Mouse (Mus musculus): ENCODE measurements around the gene Agpat1. TPM values are rescaled to one million over a fixed set of nuclear protein-coding genes. Genes with fewer than 3 reads are reported as not detected.
A peak's percentile ranks its signal among the peaks of the same experiment; 100 is the strongest.

Agpat1 gene
- polyA plus RNA-seq, 1 experiment from 2014 or later = 27.6 TPM

- H3K4me3 ChIP-seq (ENCODE audit: low read depth, low read length) = peak within 1 kb of the TSS; percentile 62
- under 1% methylated on average over 30 of the region's 30 CpGs for WGBS
These were observed 544 bp upstream of the Agpat1 start, which contains the start of gene Rnf5 for GRCm38 (mm10) chr17:34603375-34604060. Gene Rnf5, minus strand, starts transcription at chr17:34603690.

GRCm38 (mm10) chr17:34604511-34605237 lies 612 bp downstream of the Agpat1 start:
- H3K27me3 ChIP-seq (ENCODE audit: control insufficient read depth, insufficient read depth, low read length) = no peaks in the 10 kb centered on the region
- H3K9ac ChIP-seq (ENCODE audit: low read length) = peak overlapping the region; percentile 61
- H3K27ac ChIP-seq (replicated peaks) = peak overlapping the region; percentile 93
- WGBS = 14% methylated on average over 24 of the region's 24 CpGs
- 0 out of 2 replicates have a peak, but pooled peaks cover 5% of the 10 kb centered on the region for H3K4me1 ChIP-seq (replicated peaks; ENCODE audit: control insufficient read depth, insufficient read depth)
- peak overlapping the region; percentile 89 for H3K4me3 ChIP-seq (ENCODE audit: low read depth, low read length)
- H3K4me2 ChIP-seq (replicated peaks; ENCODE audit: low read depth) = peak overlapping the region; percentile 88
- no peaks in the 10 kb centered on the region for H3K9me3 ChIP-seq (ENCODE audit: control insufficient read depth, low read length)
- no peak for TF ChIP-seq CTCF (IDR thresholded peaks at IDR 0.05; ENCODE audit: low read depth)
- no peak for TF ChIP-seq EP300 (optimal IDR thresholded peaks at IDR 0.05)
- ATAC-seq (ENCODE audit: low FRiP score, low TSS enrichment) = no peak
- peaks cover 8% of the 10 kb centered on the region for H3K36me3 ChIP-seq (ENCODE audit: control insufficient read depth, insufficient read depth, low read length)
- DNase-seq (ENCODE audit: low spot score) = no peak

More at GRCm38 (mm10) chr17:34603375-34604060, 544 bp upstream of the Agpat1 start, which contains the start of gene Rnf5:
- Histone ChIP-seq H3K9ac (ENCODE audit: low read length) (peak within 1 kb of the TSS; percentile 66), H3K36me3 (ENCODE audit: control insufficient read depth, insufficient read depth, low read length) (peaks cover 8% of the 10 kb centered on the region), H3K27ac (replicated peaks) (peak within 1 kb of the TSS; percentile 93), H3K4me1 (replicated peaks; ENCODE audit: control insufficient read depth, insufficient read depth) (0 out of 2 replicates have a peak, but pooled peaks cover 3% of the 10 kb centered on the region), H3K27me3 (ENCODE audit: control insufficient read depth, insufficient read depth, low read length) (no peaks in the 10 kb centered on the region), H3K4me2 (replicated peaks; ENCODE audit: low read depth) (peak within 1 kb of the TSS; percentile 88), H3K9me3 (ENCODE audit: control insufficient read depth, low read length) (no peaks in the 10 kb centered on the region)
- ATAC-seq (ENCODE audit: low FRiP score, low TSS enrichment) = peak; percentile 93
- peak; percentile 99 for DNase-seq (ENCODE audit: low spot score)
- TF ChIP-seq EP300 (optimal IDR thresholded peaks at IDR 0.05) (peak; percentile 97), CTCF (IDR thresholded peaks at IDR 0.05; ENCODE audit: low read depth) (no peak)

GRCm38 (mm10) chr17:34605609-34606008 lies 1.5 kb downstream of the Agpat1 start:
- no peaks in the 10 kb centered on the region for H3K27me3 ChIP-seq (ENCODE audit: control insufficient read depth, insufficient read depth, low read length)

GRCm38 (mm10) chr17:34606186-34607039 lies 2.4 kb downstream of the Agpat1 start:
- Histone ChIP-seq H3K4me2 (replicated peaks; ENCODE audit: low read depth) (peak overlapping the region; percentile 88), H3K27ac (replicated peaks) (peak overlapping the region; percentile 93), H3K9ac (ENCODE audit: low read length) (peak overlapping the region; percentile 90), H3K36me3 (ENCODE audit: control insufficient read depth, insufficient read depth, low read length) (peaks cover 12% of the 10 kb centered on the region), H3K4me3 (ENCODE audit: low read depth, low read length) (peak overlapping the region; percentile 89), H3K4me1 (replicated peaks; ENCODE audit: control insufficient read depth, insufficient read depth) (0 out of 2 replicates have a peak, but pooled peaks cover 5% of the 10 kb centered on the region), H3K27me3 (ENCODE audit: control insufficient read depth, insufficient read depth, low read length) (no peaks in the 10 kb centered on the region), H3K9me3 (ENCODE audit: control insufficient read depth, low read length) (no peaks in the 10 kb centered on the region)
- peak; percentile 43 for DNase-seq (ENCODE audit: low spot score)
- TF ChIP-seq CTCF (IDR thresholded peaks at IDR 0.05; ENCODE audit: low read depth) (no peak), EP300 (optimal IDR thresholded peaks at IDR 0.05) (no peak)
- no peak for ATAC-seq (ENCODE audit: low FRiP score, low TSS enrichment)
- WGBS = 8% methylated on average over 32 of the region's 32 CpGs

More at GRCm38 (mm10) chr17:34605609-34606008, 1.5 kb downstream of the Agpat1 start:
- TF ChIP-seq EP300 (optimal IDR thresholded peaks at IDR 0.05) = peak; percentile 4
- no peak for TF ChIP-seq CTCF (IDR thresholded peaks at IDR 0.05; ENCODE audit: low read depth)
- peak; percentile 96 for DNase-seq (ENCODE audit: low spot score)
- 0% methylated on average over 26 of the region's 30 CpGs for WGBS
- ATAC-seq (ENCODE audit: low FRiP score, low TSS enrichment) = peak; percentile 43
- Histone ChIP-seq H3K36me3 (ENCODE audit: control insufficient read depth, insufficient read depth, low read length) (peaks cover 6% of the 10 kb centered on the region; the same call in 1 of the 2 replicates), H3K4me1 (replicated peaks; ENCODE audit: control insufficient read depth, insufficient read depth) (0 out of 2 replicates have a peak, but pooled peaks cover 5% of the 10 kb centered on the region), H3K9ac (ENCODE audit: low read length) (peak overlapping the region; percentile 90), H3K4me3 (ENCODE audit: low read depth, low read length) (peak overlapping the region; percentile 89), H3K9me3 (ENCODE audit: control insufficient read depth, low read length) (no peaks in the 10 kb centered on the region), H3K27ac (replicated peaks) (peak overlapping the region; percentile 93), H3K4me2 (replicated peaks; ENCODE audit: low read depth) (peak overlapping the region; percentile 88)

- no peak for ATAC-seq (ENCODE audit: low FRiP score, low TSS enrichment)
- Histone ChIP-seq H3K4me3 (ENCODE audit: low read depth, low read length) (no peak overlapping the region), H3K9ac (ENCODE audit: low read length) (peak overlapping the region; percentile 18; the same call in 1 of the 2 replicates), H3K27me3 (ENCODE audit: control insufficient read depth, insufficient read depth, low read length) (no peaks in the 10 kb centered on the region), H3K4me1 (replicated peaks; ENCODE audit: control insufficient read depth, insufficient read depth) (0 out of 2 replicates have a peak, but pooled peaks cover 5% of the 10 kb centered on the region), H3K4me2 (replicated peaks; ENCODE audit: low read depth) (no peak overlapping the region; the same call in 1 of the 2 replicates), H3K36me3 (ENCODE audit: control insufficient read depth, insufficient read depth, low read length) (peaks cover 24% of the 10 kb centered on the region), H3K27ac (replicated peaks) (peak overlapping the region; percentile 61), H3K9me3 (ENCODE audit: control insufficient read depth, low read length) (no peaks in the 10 kb centered on the region)
- peak; percentile 51 for DNase-seq (ENCODE audit: low spot score)
- 63% methylated on average over 7 of the region's 7 CpGs for WGBS
- TF ChIP-seq CTCF (IDR thresholded peaks at IDR 0.05; ENCODE audit: low read depth) = no peak
- TF ChIP-seq EP300 (optimal IDR thresholded peaks at IDR 0.05) = no peak
These were observed 3.9 kb downstream of the Agpat1 start for GRCm38 (mm10) chr17:34607997-34608396.

Data from stomach, postnatal 0 days (tissue).